In genomic region chr4:108082401-108082806, GRCm38 (mm10) we compare ENCODE assay signal across 24 mouse cellular contexts. TPM values are rescaled to one million over a fixed set of nuclear protein-coding genes. Genes with fewer than 3 reads are reported as not detected.
DNase-seq lines count a peak whose midpoint lies in the region; ATAC-seq lines count a peak whose summit lies in the region.
"Had no signal": no experiment of that assay in that cellular context is flagged by ENCODE, and none has a peak within 500 bp of the region (broad histone marks: within the 10 kb centered on the region; RNA-seq: fewer than 3 reads in every experiment).

No protein-coding gene starts in this region.

- H3K9ac ChIP-seq in hindbrain, embryonic 16.5 days (ENCODE audit: low read depth, low read length) = no peak overlapping the region
- H3K9ac ChIP-seq: limb, embryonic 12.5 days; liver, embryonic 14.5 days; lung, embryonic 15.5 days; midbrain, embryonic 13.5 days; neural tube, embryonic 13.5 days had no signal

- ATAC-seq in hindbrain, embryonic 16.5 days = no peak
- ATAC-seq in megakaryocyte, adult 5-6 weeks (ENCODE audit: poor library complexity, severe bottlenecking) = peak; percentile 95
- ATAC-seq in megakaryocyte-erythroid progenitor cell, adult 5-6 weeks (replicated peaks; ENCODE audit: low FRiP score, low TSS enrichment, poor library complexity, severe bottlenecking) = no peak
- ATAC-seq: hindbrain, postnatal 0 days; intestine, postnatal 0 days; midbrain, embryonic 13.5 days had no signal

- H3K27ac ChIP-seq in hindbrain, embryonic 10.5 days = 0 out of 2 replicates have a peak overlapping the region, but pooled peaks have one; percentile 23
- no peak overlapping the region for H3K27ac ChIP-seq in hindbrain, embryonic 16.5 days (ENCODE audit: low read depth, low read length)
- H3K27ac ChIP-seq in limb, embryonic 10.5 days = no peak overlapping the region
- H3K27ac ChIP-seq: heart, embryonic 10.5 days; hindbrain, postnatal 0 days; limb, embryonic 12.5 days; liver, embryonic 14.5 days; lung, embryonic 15.5 days; midbrain, embryonic 13.5 days; neural tube, embryonic 13.5 days; stomach, postnatal 0 days had no signal

- H3K4me1 ChIP-seq in hindbrain, embryonic 10.5 days (replicated peaks) = peaks cover 13% of the 10 kb centered on the region
- H3K4me1 ChIP-seq in hindbrain, embryonic 16.5 days (ENCODE audit: control insufficient read depth, insufficient read depth, low read depth, low read length) = no peaks in the 10 kb centered on the region
- no peaks in the 10 kb centered on the region for H3K4me1 ChIP-seq in limb, embryonic 10.5 days

- no peaks in the 10 kb centered on the region for H3K27me3 ChIP-seq in hindbrain, embryonic 10.5 days (ENCODE audit: insufficient read depth, poor library complexity, severe bottlenecking)
- no peaks in the 10 kb centered on the region for H3K27me3 ChIP-seq in hindbrain, embryonic 16.5 days (replicated peaks; ENCODE audit: control insufficient read depth, insufficient read depth, low read length)
- no peaks in the 10 kb centered on the region for H3K27me3 ChIP-seq in limb, embryonic 10.5 days (ENCODE audit: low read depth, poor library complexity, severe bottlenecking)
- H3K27me3 ChIP-seq: limb, embryonic 12.5 days; lung, embryonic 15.5 days; midbrain, embryonic 13.5 days; neural tube, embryonic 13.5 days had no signal

- no peaks in the 10 kb centered on the region for H3K9me3 ChIP-seq in hindbrain, embryonic 10.5 days
- no peaks in the 10 kb centered on the region for H3K9me3 ChIP-seq in hindbrain, embryonic 16.5 days (ENCODE audit: control insufficient read depth, low read length)
- no peaks in the 10 kb centered on the region for H3K9me3 ChIP-seq in limb, embryonic 10.5 days (replicated peaks)
- H3K9me3 ChIP-seq: heart, embryonic 10.5 days; limb, embryonic 12.5 days; lung, embryonic 15.5 days; midbrain, embryonic 13.5 days; neural tube, embryonic 13.5 days had no signal

- 100% methylated on average over 2 of the region's 2 CpGs for WGBS in hindbrain, embryonic 10.5 days
- 100% methylated on average over 2 of the region's 2 CpGs for WGBS in hindbrain, embryonic 16.5 days
- WGBS in limb, embryonic 10.5 days = 100% methylated on average over 2 of the region's 2 CpGs

- H3K36me3 ChIP-seq in hindbrain, embryonic 10.5 days = peaks cover 5% of the 10 kb centered on the region; the same call in 1 of the 2 replicates
- no peaks in the 10 kb centered on the region for H3K36me3 ChIP-seq in hindbrain, embryonic 16.5 days (ENCODE audit: control insufficient read depth, insufficient read depth, low read length)
- H3K36me3 ChIP-seq in limb, embryonic 10.5 days = no peaks in the 10 kb centered on the region
- H3K36me3 ChIP-seq: limb, embryonic 12.5 days; lung, embryonic 15.5 days; midbrain, embryonic 13.5 days had no signal

- no peak for DNase-seq in hindbrain, embryonic 10.5 days (ENCODE audit: low spot score)
- DNase-seq in CD4-positive helper T cell, adult 2 months (ENCODE audit: low read depth, low spot score) = peak; percentile 47
- DNase-seq in c-Kit-positive CD71-negative TER-119-negative erythroid progenitor cells, embryonic 14.5 days (ENCODE audit: low read depth) = peak; percentile 20
- no peak for DNase-seq in right cerebral cortex, postnatal 36 days (ENCODE audit: low spot score in 2 of 2)
- no peak for DNase-seq in limb, embryonic 10.5 days (ENCODE audit: low spot score)
- DNase-seq: adrenal gland, postnatal 14 days; cerebellum, adult 11 months; cerebellum, adult 9-11 months; heart, postnatal 4 days; kidney, postnatal 25 days; layer of hippocampus, postnatal 36 days; lung, postnatal 4 days had no signal

- H3K4me2 ChIP-seq in hindbrain, embryonic 16.5 days (ENCODE audit: low read length) = no peak overlapping the region
- H3K4me2 ChIP-seq: limb, embryonic 12.5 days; lung, embryonic 15.5 days; midbrain, embryonic 13.5 days; neural tube, embryonic 13.5 days had no signal

- no peak overlapping the region for H3K4me3 ChIP-seq in hindbrain, embryonic 10.5 days
- H3K4me3 ChIP-seq in hindbrain, embryonic 16.5 days (ENCODE audit: low read length) = no peak overlapping the region
- no peak overlapping the region for H3K4me3 ChIP-seq in limb, embryonic 10.5 days
- H3K4me3 ChIP-seq: heart, embryonic 10.5 days; limb, embryonic 12.5 days; lung, embryonic 15.5 days; midbrain, embryonic 13.5 days; neural tube, embryonic 13.5 days had no signal

RNA-seq across cellular contexts. Expression of gene Podn, which starts 13.8 kb away (rescaled TPM):
- 0.34 TPM in 1 of 2 replicates, not detected in the other for polyA plus RNA-seq in hindbrain, embryonic 10.5 days (2016; fragmentation: Nextera tagmentation; extraction: Ambion mirVana)
- 0.29 and 0.62 TPM in 2 replicates for polyA plus RNA-seq in hindbrain, embryonic 16.5 days (2015; fragmentation: Nextera tagmentation; extraction: Ambion mirVana)
- total RNA-seq in megakaryocyte, adult 5-6 weeks (2015) = not detected in 2 replicates
- total RNA-seq in megakaryocyte, adult 5-6 weeks (2017) = not detected in 2 replicates
- 0.16 and 0.33 TPM in 2 replicates for polyA plus RNA-seq in limb, embryonic 10.5 days (2016; fragmentation: Nextera tagmentation; extraction: Ambion mirVana)
- 1.4 TPM in 1 of 2 replicates, not detected in the other for total RNA-seq in megakaryocyte-erythroid progenitor cell, adult 5-6 weeks (2014; fragmentation: Nextera tagmentation)
- 1.2 TPM in 1 of 2 replicates, not detected in the other for total RNA-seq in megakaryocyte-erythroid progenitor cell, adult 5-6 weeks (2017)

Comparison
In these comparisons a context has a peak if more than half of its experiments do, and no peak if none do; other contexts are left out.
1. DNase-seq: peak in CD4-positive helper T cell, adult 2 months (single experiment) and c-Kit-positive CD71-negative TER-119-negative erythroid progenitor cells, embryonic 14.5 days (single experiment); none in hindbrain, embryonic 10.5 days (single experiment), right cerebral cortex, postnatal 36 days (0 of 2) and limb, embryonic 10.5 days (single experiment).